Mouse (Mus musculus) testis, postnatal 14 days (tissue): ENCODE results near the gene Phf10.
"Not testable (repeated sequence)": the region's sequence is repeated elsewhere in the genome, so short reads cannot be mapped to it uniquely, and the experiment has no call there.

Source experiments
- DNase-seq: peaks from one replicate; pipeline ENCODE4 v3.0.0; 2021; ENCODE audit warnings: low spot score

Gene Phf10

GRCm38 (mm10) chr17:14960951-14961556 lies at the start of gene Phf10:
Phf10 (minus strand) TSS chr17:14961273.
- peak; percentile 70 for DNase-seq

- DNase-seq = not testable (repeated sequence)
Measured at GRCm38 (mm10) chr17:15009706-15010413, 48.8 kb upstream of the Phf10 start, which contains the start of gene Gm3435. Gm3435 (plus strand) TSS chr17:15010176.

GRCm38 (mm10) chr17:15009088-15009487 lies 48.0 kb upstream of the Phf10 start:
- not testable (repeated sequence) for DNase-seq

- DNase-seq = not testable (repeated sequence)
Measured at GRCm38 (mm10) chr17:15000047-15000446, 39.0 kb upstream of the Phf10 start.

DNA sequence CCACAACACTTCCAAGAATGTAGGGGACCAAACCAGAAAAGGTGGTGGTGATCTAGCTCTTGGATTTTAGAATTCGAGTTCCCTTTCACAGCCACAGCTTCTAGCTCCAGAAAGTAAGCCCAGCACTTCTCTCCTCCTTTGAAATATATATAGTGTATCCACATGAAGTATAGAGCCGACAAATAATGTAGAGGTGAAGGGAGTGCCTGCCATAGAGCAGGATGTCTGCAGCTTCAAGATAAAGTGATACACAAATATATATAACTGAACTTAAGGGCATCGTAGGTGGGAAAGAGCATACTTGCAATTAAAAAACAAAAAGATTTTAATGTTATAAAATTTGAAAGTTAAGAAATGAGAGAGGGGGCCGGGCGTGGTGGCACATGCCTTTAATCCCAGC lies 33.1 kb upstream of the Phf10 start:
- not testable (repeated sequence) for DNase-seq

- DNase-seq = not testable (repeated sequence)
Measured at GRCm38 (mm10) chr17:14993139-14993832, 32.2 kb upstream of the Phf10 start.

DNA sequence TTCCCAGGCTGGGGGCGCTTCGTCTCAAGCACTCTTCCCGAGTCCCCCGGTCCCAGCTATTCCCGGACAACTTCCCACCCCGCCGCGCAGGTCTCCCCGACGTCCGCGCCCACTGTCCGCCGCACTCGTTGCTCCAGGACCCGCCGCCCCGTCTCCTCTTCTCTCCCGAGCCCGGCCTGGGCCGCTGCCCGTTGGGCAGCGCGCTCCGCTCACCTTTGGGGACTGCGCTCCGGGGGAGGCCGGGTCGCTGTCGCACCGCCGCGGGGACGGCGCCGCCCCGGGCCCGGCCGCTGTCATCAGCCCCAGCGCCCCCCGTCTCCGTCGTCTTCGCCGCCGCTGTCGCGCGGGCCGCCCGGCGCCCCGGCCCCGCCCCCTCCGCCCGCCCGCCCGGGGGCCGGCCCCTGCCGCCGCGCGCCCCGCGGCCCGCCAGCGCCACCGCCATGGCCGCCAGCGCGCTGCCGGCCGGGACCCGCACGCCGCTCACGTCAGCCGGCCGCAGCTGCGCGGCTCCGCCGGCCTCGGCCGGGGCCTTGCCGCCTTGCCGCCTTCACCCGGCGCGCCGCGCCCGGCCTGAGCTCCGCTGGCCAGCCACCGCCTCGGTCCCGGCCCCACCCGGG lies 31.6 kb upstream of the Phf10 start:
- DNase-seq = not testable (repeated sequence)

DNA sequence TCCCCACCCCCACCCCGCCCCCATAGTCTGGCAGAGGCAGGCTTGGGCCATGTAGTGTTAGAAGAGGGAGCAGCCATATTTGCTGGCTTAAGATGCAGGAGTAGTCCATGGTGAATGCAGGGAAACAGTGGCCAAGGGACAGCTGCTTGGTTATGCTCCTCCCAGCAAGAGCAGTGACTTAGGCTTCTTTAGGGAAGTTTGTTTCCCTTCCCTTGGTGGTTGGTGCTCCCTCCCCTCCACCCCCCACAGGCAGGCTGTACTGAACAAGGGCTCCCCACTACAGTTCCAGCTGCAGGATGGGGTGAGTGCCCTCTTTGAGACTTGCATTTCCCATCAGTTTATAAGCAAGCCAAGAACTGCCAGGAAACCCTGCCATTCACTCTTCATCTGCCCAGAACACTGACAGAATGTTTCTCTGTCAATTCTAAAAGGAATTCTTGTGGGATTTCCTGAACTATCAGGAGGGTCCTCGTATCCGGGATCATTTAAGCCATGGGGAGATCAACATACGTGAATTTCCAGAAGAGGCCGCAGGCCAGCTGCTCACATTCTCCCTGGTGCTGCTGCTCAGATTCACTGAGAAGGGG lies 29.1 kb upstream of the Phf10 start:
- not testable (repeated sequence) for DNase-seq

GRCm38 (mm10) chr17:14978362-14979038 lies 17.4 kb upstream of the Phf10 start, which contains the start of the genes 9030025P20Rik and Gm3417:
9030025P20Rik (plus strand) TSS chr17:14978468.
Gm3417 (minus strand) TSS chr17:14978790.
- not testable (repeated sequence) for DNase-seq

- DNase-seq = not testable (repeated sequence)
Measured at GRCm38 (mm10) chr17:14977718-14978361, 16.8 kb upstream of the Phf10 start.

GRCm38 (mm10) chr17:14968373-14968913 lies 7.4 kb upstream of the Phf10 start:
- not testable (repeated sequence) for DNase-seq

- not testable (repeated sequence) for DNase-seq
Measured at GRCm38 (mm10) chr17:14961557-14962154, 583 bp upstream of the Phf10 start.

DNA sequence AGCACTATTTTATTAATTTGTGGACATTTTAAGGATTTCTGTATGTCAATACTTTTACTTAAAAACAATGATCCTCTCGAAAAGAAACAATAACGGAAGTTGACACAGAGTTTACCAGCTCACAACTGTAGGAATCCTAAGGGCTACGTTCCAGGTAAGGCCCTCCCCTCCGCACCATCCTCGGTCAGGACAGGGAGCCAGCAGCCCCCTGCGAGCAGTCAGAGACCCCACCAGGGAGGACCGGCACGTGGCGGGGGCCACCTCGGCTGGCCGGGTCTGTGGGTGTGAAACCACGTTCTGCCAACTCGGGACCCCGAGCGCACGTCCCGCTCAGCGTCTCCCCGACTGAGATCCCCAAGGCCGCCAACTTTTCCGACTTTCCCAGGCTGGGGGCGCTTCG lies 553 bp downstream of the Phf10 start:
- peak; percentile 66 for DNase-seq

- DNase-seq = no peak
Measured at GRCm38 (mm10) chr17:14959979-14960378, 1.1 kb downstream of the Phf10 start.

GRCm38 (mm10) chr17:14958686-14959327 lies 2.3 kb downstream of the Phf10 start:
- DNase-seq = no peak

- no peak for DNase-seq
Measured at GRCm38 (mm10) chr17:14953452-14953851, 7.6 kb downstream of the Phf10 start.

DNA sequence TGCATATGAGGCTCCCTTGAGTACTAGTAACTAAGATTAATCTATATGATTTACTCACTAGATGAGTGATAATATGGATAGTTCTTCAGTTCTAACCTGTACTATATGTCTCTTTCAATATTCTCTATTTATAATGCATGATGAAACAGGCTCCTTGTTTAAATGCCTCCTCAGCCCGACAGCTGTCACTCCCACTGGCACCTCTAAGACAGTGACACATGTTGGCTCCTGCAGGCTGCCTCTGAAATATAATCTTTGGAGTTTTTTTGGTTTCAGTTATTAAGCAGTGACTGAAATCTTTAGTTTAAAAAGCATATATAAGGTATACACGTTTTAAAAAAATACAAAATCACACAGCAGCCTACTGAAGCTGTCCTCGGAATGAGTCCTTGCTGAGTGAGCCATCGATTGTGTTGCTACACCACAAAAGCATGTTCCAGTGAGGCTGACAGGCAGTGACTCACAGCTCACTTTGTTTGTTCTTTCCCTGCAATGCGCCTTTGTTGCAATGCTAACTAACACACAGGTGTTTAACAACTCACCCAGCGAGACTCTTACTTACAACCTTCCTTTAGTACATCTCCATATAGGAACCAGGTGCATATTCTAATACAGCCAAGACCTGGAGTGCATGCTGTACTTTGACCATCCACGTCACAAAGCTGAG lies 11.8 kb downstream of the Phf10 start:
- DNase-seq = no peak

GRCm38 (mm10) chr17:14944551-14944950 lies 16.5 kb downstream of the Phf10 start:
- no peak for DNase-seq

DNA sequence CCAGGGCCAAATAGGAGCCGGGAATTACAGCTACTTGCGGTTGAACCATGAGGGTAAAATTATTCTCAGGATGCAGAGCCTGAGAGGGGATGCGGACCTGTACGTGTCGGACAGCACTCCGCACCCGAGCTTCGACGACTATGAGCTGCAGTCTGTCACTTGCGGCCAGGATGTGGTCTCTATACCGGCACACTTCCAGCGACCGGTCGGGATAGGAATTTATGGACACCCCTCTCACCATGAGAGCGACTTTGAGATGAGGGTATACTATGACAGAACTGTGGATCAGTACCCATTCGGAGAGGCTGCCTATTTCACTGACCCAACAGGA lies 17.4 kb downstream of the Phf10 start:
- DNase-seq = no peak
